Mouse (Mus musculus) embryonic facial prominence, embryonic 12.5 days (tissue): Measurements from ENCODE around the gene Polr2f. TPM values are rescaled to one million over a fixed set of nuclear protein-coding genes. Genes with fewer than 3 reads are reported as not detected.

Source experiments
- ATAC-seq: fragments of 200-750 bp; cut with Nextera tagmentation; 2 replicates; pipeline ENCODE4 v1.8.0; 2017; ENCODE audit not compliant: insufficient number of reproducible peaks, insufficient read depth, low FRiP score, low TSS enrichment
- H3K27ac ChIP-seq: fragments of 300-500 bp; sonication (generic); 2 replicates; pipeline ENCODE4 v1.5.1; 2016; ENCODE audit warnings: mild to moderate bottlenecking
- H3K27me3 ChIP-seq: fragments of 300-500 bp; sonication (generic); 2 replicates; pipeline ENCODE4 v1.6.1; 2016; ENCODE audit warnings: mild to moderate bottlenecking, moderate library complexity
- H3K36me3 ChIP-seq: fragments of 300-500 bp; sonication (generic); 2 replicates; pipeline ENCODE4 v1.6.1; 2016; ENCODE audit warnings: mild to moderate bottlenecking
- H3K4me1 ChIP-seq: fragments of 300-500 bp; sonication (generic); 2 replicates; pipeline ENCODE4 v1.6.1; 2016
- H3K4me2 ChIP-seq: fragments of 300-500 bp; sonication (generic); replicated peaks from 2 replicates; pipeline ENCODE4 v1.6.1; 2016; ENCODE audit warnings: mild to moderate bottlenecking, moderate library complexity
- H3K4me3 ChIP-seq: fragments of 300-500 bp; sonication (generic); 2 replicates; pipeline ENCODE4 v1.5.1; 2016; ENCODE audit warnings: mild to moderate bottlenecking
- H3K9ac ChIP-seq: fragments of 300-500 bp; sonication (generic); 2 replicates; pipeline ENCODE4 v1.6.1; 2016; ENCODE audit warnings: mild to moderate bottlenecking, moderate library complexity
- H3K9me3 ChIP-seq: fragments of 300-500 bp; sonication (generic); 2 replicates; pipeline ENCODE4 v1.6.1; 2016; ENCODE audit warnings: mild to moderate bottlenecking, moderate library complexity
- WGBS: fragments of 180-500 bp; shearing (Covaris S2); methylation state at CpG from one replicate; pipeline ENCODE4 v1.1.7; 2016; 5-methylcytosine and 5-hydroxymethylcytosine counted together
- polyA plus RNA-seq: library from polyadenylated mRNA; unstranded; fragments of >200 nt; fragmentation: Nextera tagmentation; extraction: Ambion mirVana; gene quantifications from 2 replicates; pipeline ENCODE4 v1.2.1, GENCODE M21; 2016

Gene Polr2f
- polyA plus RNA-seq, 1 experiment from 2014 or later, result 359 TPM

- no peak for ATAC-seq
- Histone ChIP-seq H3K4me1 (no peaks in the 10 kb centered on the region), H3K4me2 (no peak overlapping the region), H3K36me3 (peaks cover 38% of the 10 kb centered on the region), H3K9me3 (no peaks in the 10 kb centered on the region), H3K27ac (0 out of 2 replicates have a peak overlapping the region, but pooled peaks have one; percentile 11), H3K9ac (no peak overlapping the region), H3K4me3 (no peak overlapping the region), H3K27me3 (no peaks in the 10 kb centered on the region)
- 75% methylated on average over 9 of the region's 9 CpGs for WGBS
Measured at GRCm38 (mm10) chr15:79135332-79135731, 5.5 kb upstream of the Polr2f start.

DNA sequence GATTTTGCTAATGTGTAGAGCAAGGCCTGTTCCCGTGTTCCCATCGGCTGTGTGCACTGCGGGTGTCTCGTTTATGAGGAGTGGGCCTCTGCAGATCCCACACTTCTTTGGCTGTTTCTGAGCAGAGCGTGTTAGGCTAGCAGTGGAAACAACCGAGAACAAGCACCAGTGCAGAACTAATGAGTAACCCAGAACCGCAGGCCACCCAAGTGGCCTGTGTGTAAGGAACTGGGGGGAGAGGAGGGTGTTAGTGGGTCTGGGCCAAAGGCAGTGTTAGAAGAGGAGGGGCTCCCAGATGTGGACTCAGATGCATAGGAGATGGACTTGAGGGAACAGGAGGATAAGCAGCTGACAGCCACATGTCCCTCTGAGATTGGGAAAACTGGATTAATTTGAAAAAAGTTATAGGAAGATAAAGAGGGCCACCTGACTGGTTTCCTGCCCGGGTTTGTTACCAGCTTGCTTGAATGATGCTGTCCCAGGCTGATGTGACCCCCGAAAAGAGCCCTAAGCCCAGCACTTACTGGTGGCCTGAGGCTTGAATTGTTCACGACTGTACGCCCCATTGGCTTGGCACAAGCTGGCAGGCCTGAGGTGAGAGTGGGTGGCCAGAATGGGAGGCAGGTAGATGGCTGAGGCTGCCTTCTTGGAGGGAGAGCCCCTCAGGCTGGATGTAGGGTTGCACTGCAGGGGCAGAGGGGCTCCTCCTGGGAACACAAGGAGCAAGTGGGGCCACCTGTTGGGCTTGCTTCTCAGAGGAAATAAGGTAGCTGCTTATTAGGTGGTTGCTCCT lies 4.8 kb upstream of the Polr2f start:
- H3K27ac ChIP-seq, result no peak overlapping the region
- no peaks in the 10 kb centered on the region for H3K9me3 ChIP-seq

DNA sequence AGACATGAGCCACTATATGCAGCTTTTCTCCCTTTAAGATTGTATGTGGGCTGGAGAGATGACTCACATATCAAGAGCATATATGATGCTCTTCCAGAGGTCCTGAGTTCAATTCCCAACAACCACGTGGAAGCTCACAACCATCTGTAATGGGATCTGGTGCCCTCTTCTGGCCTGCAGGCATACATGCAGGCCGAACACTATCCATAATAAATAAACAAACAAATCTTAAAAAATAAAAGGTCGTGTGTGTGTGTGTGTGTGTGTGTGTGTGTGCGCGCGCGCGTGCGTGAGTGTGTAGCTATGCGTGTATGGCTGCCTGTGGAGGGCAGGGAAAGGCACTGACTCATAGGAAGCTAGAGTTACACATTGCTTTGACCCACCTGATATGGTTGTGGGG lies 1.2 kb upstream of the Polr2f start:
- H3K9ac ChIP-seq, result no peak overlapping the region
- ATAC-seq, result no peak
- WGBS, result 67% methylated on average over 10 of the region's 10 CpGs

More for the DNA sequence above, 4.8 kb upstream of the Polr2f start:
- Histone ChIP-seq H3K27me3 (no peaks in the 10 kb centered on the region), H3K4me1 (no peaks in the 10 kb centered on the region), H3K36me3 (peaks cover 31% of the 10 kb centered on the region), H3K4me2 (no peak overlapping the region), H3K4me3 (no peak overlapping the region), H3K9ac (no peak overlapping the region)
- ATAC-seq, result no peak
- WGBS, result 76% methylated on average over 11 of the region's 11 CpGs

DNA sequence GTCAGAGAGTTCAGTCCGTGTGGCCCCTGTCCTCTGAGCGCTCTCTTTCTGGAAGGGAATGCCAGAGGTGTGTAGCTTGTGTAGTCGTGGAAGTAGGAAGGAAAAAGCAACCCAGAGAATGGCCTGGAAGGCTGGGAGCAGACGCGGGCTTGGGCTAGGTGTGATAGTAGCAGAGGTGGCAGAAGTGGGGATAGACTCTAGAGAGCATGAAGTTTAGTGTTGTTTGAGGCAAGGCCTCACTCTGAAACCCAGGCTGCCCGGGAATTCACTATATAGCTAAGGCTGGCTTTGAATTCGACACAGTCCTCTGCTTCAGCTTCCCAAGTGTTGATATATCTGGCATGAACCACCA lies 733 bp downstream of the Polr2f start:
- under 1% methylated on average over 7 of the region's 7 CpGs for WGBS
- peaks cover 26% of the 10 kb centered on the region for H3K36me3 ChIP-seq
- H3K4me3 ChIP-seq, result peak overlapping the region; percentile 69
- peaks cover 16% of the 10 kb centered on the region for H3K4me1 ChIP-seq
- no peaks in the 10 kb centered on the region for H3K27me3 ChIP-seq
- H3K9me3 ChIP-seq, result no peaks in the 10 kb centered on the region
- H3K27ac ChIP-seq, result no peak overlapping the region
- no peak for ATAC-seq
- peak overlapping the region; percentile 89 for H3K4me2 ChIP-seq
- H3K9ac ChIP-seq, result peak overlapping the region; percentile 65

More for the DNA sequence above, 1.2 kb upstream of the Polr2f start:
- no peak overlapping the region for H3K4me2 ChIP-seq
- no peaks in the 10 kb centered on the region for H3K27me3 ChIP-seq
- H3K4me3 ChIP-seq, result no peak overlapping the region
- H3K36me3 ChIP-seq, result peaks cover 7% of the 10 kb centered on the region
- peaks cover 16% of the 10 kb centered on the region for H3K4me1 ChIP-seq
- H3K27ac ChIP-seq, result no peak overlapping the region
- no peaks in the 10 kb centered on the region for H3K9me3 ChIP-seq

DNA sequence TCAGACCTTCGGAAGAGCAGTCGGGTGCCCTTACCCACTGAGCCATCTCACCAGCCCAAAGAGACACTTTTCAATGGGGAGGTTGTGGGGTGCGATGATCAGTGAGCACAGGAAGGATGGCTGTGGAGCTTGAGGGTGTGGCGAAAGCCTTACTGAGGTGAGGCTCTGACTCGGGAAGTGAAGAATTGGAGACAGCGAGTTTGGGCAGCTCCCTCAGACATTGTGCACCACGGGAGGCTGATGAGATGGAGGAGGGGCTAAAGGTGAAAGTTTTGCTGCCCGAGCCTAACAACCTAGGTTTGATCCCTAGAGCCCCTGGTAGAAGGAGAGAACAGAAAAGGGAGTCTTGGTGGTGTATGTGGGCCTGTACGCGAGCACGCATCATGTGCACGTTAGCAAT lies 2.5 kb downstream of the Polr2f start:
- no peaks in the 10 kb centered on the region for H3K27me3 ChIP-seq
- H3K4me1 ChIP-seq, result peaks cover 16% of the 10 kb centered on the region
- no peaks in the 10 kb centered on the region for H3K9me3 ChIP-seq
- no peak overlapping the region for H3K9ac ChIP-seq
- no peak overlapping the region for H3K4me3 ChIP-seq
- peaks cover 41% of the 10 kb centered on the region for H3K36me3 ChIP-seq
- no peak overlapping the region for H3K27ac ChIP-seq
- 84% methylated on average over 12 of the region's 12 CpGs for WGBS
- no peak for ATAC-seq
- H3K4me2 ChIP-seq, result no peak overlapping the region

DNA sequence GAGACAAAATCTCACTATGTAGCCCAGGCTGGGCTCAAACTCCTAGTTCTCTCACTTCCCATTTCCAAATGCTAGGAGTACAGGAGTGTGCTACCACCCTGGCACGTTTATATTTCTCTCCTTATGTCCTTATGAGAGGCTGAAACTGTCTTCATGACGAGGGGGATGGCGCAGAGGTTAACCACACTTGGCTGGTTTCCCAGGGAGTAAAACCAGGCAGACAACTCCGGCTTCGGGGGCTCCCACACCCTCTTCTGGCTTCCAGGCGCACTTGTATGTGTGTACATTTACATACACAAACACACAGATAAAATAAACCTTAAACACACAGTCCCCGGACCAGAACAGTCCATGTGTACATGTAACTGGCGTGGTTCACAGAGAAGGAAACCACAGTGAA lies 3.2 kb downstream of the Polr2f start:
- Histone ChIP-seq H3K4me3 (no peak overlapping the region), H3K36me3 (peaks cover 44% of the 10 kb centered on the region), H3K9me3 (no peaks in the 10 kb centered on the region), H3K4me2 (no peak overlapping the region), H3K27me3 (no peaks in the 10 kb centered on the region), H3K4me1 (peaks cover 16% of the 10 kb centered on the region), H3K27ac (no peak overlapping the region), H3K9ac (no peak overlapping the region)
- WGBS, result 80% methylated on average over 8 of the region's 8 CpGs
- ATAC-seq, result no peak

GRCm38 (mm10) chr15:79145522-79145921 lies 4.7 kb downstream of the Polr2f start:
- peaks cover 54% of the 10 kb centered on the region for H3K36me3 ChIP-seq
- WGBS, result 89% methylated on average over 7 of the region's 7 CpGs

GRCm38 (mm10) chr15:79148533-79148932 lies 7.7 kb downstream of the Polr2f start:
- H3K27ac ChIP-seq, result no peak overlapping the region
- H3K4me2 ChIP-seq, result no peak overlapping the region
- WGBS, result 48% methylated on average over 7 of the region's 7 CpGs
- H3K4me1 ChIP-seq, result peaks cover 14% of the 10 kb centered on the region
- ATAC-seq, result peak; percentile 66; the same call in 1 of the 2 replicates
- H3K9ac ChIP-seq, result no peak overlapping the region
- no peak overlapping the region for H3K4me3 ChIP-seq
- peaks cover 75% of the 10 kb centered on the region for H3K36me3 ChIP-seq
- H3K9me3 ChIP-seq, result no peaks in the 10 kb centered on the region
- no peaks in the 10 kb centered on the region for H3K27me3 ChIP-seq

More at GRCm38 (mm10) chr15:79145522-79145921, 4.7 kb downstream of the Polr2f start:
- H3K9ac ChIP-seq, result no peak overlapping the region
- no peaks in the 10 kb centered on the region for H3K27me3 ChIP-seq
- H3K4me3 ChIP-seq, result no peak overlapping the region
- no peak for ATAC-seq
- H3K9me3 ChIP-seq, result no peaks in the 10 kb centered on the region
- H3K4me2 ChIP-seq, result no peak overlapping the region
- H3K4me1 ChIP-seq, result peaks cover 16% of the 10 kb centered on the region
- no peak overlapping the region for H3K27ac ChIP-seq

DNA sequence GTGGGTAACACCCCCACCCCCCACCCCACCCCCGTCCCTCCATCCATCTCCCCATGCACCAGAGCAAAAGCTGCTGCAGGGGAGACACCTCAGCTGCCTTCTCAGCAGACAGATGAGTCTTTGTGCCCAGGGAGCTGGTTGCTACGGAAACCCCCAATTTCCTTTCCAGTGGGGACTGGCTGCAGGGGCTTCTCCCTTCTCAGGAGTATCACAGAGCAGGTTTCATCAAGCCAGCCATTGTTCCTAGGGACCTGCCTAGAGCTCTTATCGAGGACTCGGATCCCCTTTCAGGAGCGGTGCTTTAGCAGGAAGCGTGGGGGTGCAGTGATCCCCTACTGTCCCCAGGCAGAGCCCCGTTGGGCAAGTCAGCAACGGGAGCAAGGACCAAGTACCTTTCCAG lies 11.1 kb downstream of the Polr2f start:
- H3K9ac ChIP-seq, result no peak overlapping the region
- peak; percentile 66 for ATAC-seq
- H3K4me3 ChIP-seq, result no peak overlapping the region
- H3K4me2 ChIP-seq, result no peak overlapping the region
- peaks cover 19% of the 10 kb centered on the region; the same call in 1 of the 2 replicates for H3K4me1 ChIP-seq
- H3K9me3 ChIP-seq, result no peaks in the 10 kb centered on the region
- peaks cover 46% of the 10 kb centered on the region for H3K36me3 ChIP-seq
- WGBS, result 20% methylated on average over 8 of the region's 8 CpGs
- peak overlapping the region; percentile 80 for H3K27ac ChIP-seq
- no peaks in the 10 kb centered on the region for H3K27me3 ChIP-seq

DNA sequence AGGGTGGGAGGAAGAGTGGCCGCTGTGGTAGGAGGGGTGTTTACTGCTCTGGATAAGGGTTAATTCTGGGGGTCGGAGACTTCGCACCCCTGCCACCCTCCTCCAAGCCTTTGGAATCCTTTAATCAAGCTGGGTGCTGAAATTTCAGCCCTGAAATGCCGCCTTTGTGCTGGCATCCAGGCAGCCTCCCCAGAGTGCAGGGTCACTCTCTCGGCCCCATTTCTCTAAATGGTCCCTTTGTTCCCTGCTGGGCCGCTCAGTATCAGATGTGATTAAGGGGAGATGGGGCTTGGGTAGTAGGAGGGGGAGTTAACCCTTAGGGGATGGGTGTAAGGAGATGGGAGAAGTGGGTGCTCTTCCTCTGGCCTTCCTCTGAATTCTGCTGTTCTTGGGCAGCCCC lies 11.9 kb downstream of the Polr2f start:
- ATAC-seq, result no peak
- Histone ChIP-seq H3K27ac (peak overlapping the region; percentile 80; the same call in 1 of the 2 replicates), H3K9me3 (no peaks in the 10 kb centered on the region), H3K27me3 (no peaks in the 10 kb centered on the region), H3K4me2 (no peak overlapping the region), H3K4me1 (peaks cover 19% of the 10 kb centered on the region; the same call in 1 of the 2 replicates), H3K4me3 (no peak overlapping the region), H3K9ac (no peak overlapping the region), H3K36me3 (peaks cover 38% of the 10 kb centered on the region)
- 21% methylated on average over 6 of the region's 6 CpGs for WGBS

- Histone ChIP-seq H3K27me3 (0 out of 2 replicates have a peak, but pooled peaks cover 3% of the 10 kb centered on the region), H3K4me2 (no peak overlapping the region), H3K4me3 (no peak overlapping the region), H3K27ac (no peak overlapping the region), H3K36me3 (peaks cover 21% of the 10 kb centered on the region), H3K9me3 (no peaks in the 10 kb centered on the region), H3K9ac (no peak overlapping the region), H3K4me1 (peaks cover 19% of the 10 kb centered on the region; the same call in 1 of the 2 replicates)
- ATAC-seq, result no peak
- WGBS, result 35% methylated on average over 3 of the region's 3 CpGs
Measured at GRCm38 (mm10) chr15:79155572-79155971, 14.8 kb downstream of the Polr2f start.

GRCm38 (mm10) chr15:79162301-79162700 lies 21.5 kb downstream of the Polr2f start:
- H3K27me3 ChIP-seq, result peaks cover 61% of the 10 kb centered on the region
- WGBS, result 53% methylated on average over 7 of the region's 7 CpGs

More at GRCm38 (mm10) chr15:79162301-79162700, 21.5 kb downstream of the Polr2f start:
- Histone ChIP-seq H3K4me3 (peak overlapping the region; percentile 33), H3K4me2 (peak overlapping the region; percentile 39), H3K36me3 (no peaks in the 10 kb centered on the region), H3K9ac (0 out of 2 replicates have a peak overlapping the region, but pooled peaks have one; percentile 19), H3K9me3 (no peaks in the 10 kb centered on the region), H3K27ac (no peak overlapping the region), H3K4me1 (peaks cover 18% of the 10 kb centered on the region)
- ATAC-seq, result no peak
